Mouse (Mus musculus) neural tube, embryonic 11.5 days (tissue): ENCODE data around the gene Tex48. TPM values are rescaled to one million over a fixed set of nuclear protein-coding genes. Genes with fewer than 3 reads are reported as not detected.

Experiments used
- ATAC-seq: fragments of 200-750 bp; cut with Nextera tagmentation; 2 replicates; pipeline ENCODE4 v1.8.0; 2017; ENCODE audit warnings: moderate number of reproducible peaks, mild to moderate bottlenecking, moderate TSS enrichment, moderate library complexity; ENCODE audit not compliant: insufficient read depth, low FRiP score, low TSS enrichment
- DNase-seq: peaks from one replicate; pipeline ENCODE4 v3.0.0-alpha.2; 2015; ENCODE audit warnings: low spot score
- H3K27ac ChIP-seq: fragments of 300-500 bp; sonication (generic); 2 replicates; pipeline ENCODE4 v1.5.1; 2014; ENCODE audit warnings: low read depth, mild to moderate bottlenecking, low read length
- H3K27me3 ChIP-seq: fragments of 300-500 bp; sonication (generic); 2 replicates; pipeline ENCODE4 v1.6.1; 2014; ENCODE audit warnings: mild to moderate bottlenecking, low read length, mixed read lengths; ENCODE audit not compliant: control insufficient read depth, insufficient read depth
- H3K36me3 ChIP-seq: fragments of 300-500 bp; sonication (generic); 2 replicates; pipeline ENCODE4 v1.6.1; 2014; ENCODE audit warnings: mild to moderate bottlenecking, low read length, moderate library complexity, mixed read lengths; ENCODE audit not compliant: control insufficient read depth, insufficient read depth
- H3K4me1 ChIP-seq: fragments of 300-500 bp; sonication (generic); 2 replicates; pipeline ENCODE4 v1.6.1; 2014; ENCODE audit warnings: low read length, mixed read lengths; ENCODE audit not compliant: control insufficient read depth, insufficient read depth
- H3K4me2 ChIP-seq: fragments of 300-500 bp; sonication (generic); 2 replicates; pipeline ENCODE4 v1.6.1; 2014; ENCODE audit warnings: low read depth, mild to moderate bottlenecking, moderate library complexity
- H3K4me3 ChIP-seq: fragments of 300-500 bp; sonication (generic); 2 replicates; pipeline ENCODE4 v1.5.1; 2014; ENCODE audit warnings: low read depth, low read length
- H3K9ac ChIP-seq: fragments of 300-500 bp; sonication (generic); 2 replicates; pipeline ENCODE4 v1.6.1; 2014; ENCODE audit warnings: mild to moderate bottlenecking, low read length
- H3K9me3 ChIP-seq: fragments of 300-500 bp; sonication (generic); 2 replicates; pipeline ENCODE4 v1.6.1; 2016; ENCODE audit warnings: low read length; ENCODE audit not compliant: control insufficient read depth
- WGBS: fragments of 180-500 bp; shearing (Covaris S2); extraction: QIAGEN DNeasy Blood & Tissue Kit; methylation state at CpG from one replicate; pipeline ENCODE4 v1.1.7; 2014; 5-methylcytosine and 5-hydroxymethylcytosine counted together
- polyA plus RNA-seq: library from polyadenylated mRNA; unstranded; fragments of >200 nt; fragmentation: Nextera tagmentation; extraction: Ambion mirVana; gene quantifications from 2 replicates; pipeline ENCODE4 v1.2.1, GENCODE M21; 2014

Gene Tex48
- polyA plus RNA-seq, 1 experiment from 2014 or later, result not detected

GRCm38 (mm10) chr4:63605545-63605944 is 16.7 kb downstream of the Tex48 start:
- Histone ChIP-seq H3K4me1 (no peaks in the 10 kb centered on the region), H3K4me2 (no peak overlapping the region), H3K9ac (no peak overlapping the region), H3K27me3 (no peaks in the 10 kb centered on the region), H3K36me3 (no peaks in the 10 kb centered on the region), H3K4me3 (no peak overlapping the region), H3K27ac (no peak overlapping the region), H3K9me3 (no peaks in the 10 kb centered on the region)
- 89% methylated on average over 3 of the region's 3 CpGs for WGBS
- no peak for DNase-seq
- ATAC-seq, result no peak

DNA sequence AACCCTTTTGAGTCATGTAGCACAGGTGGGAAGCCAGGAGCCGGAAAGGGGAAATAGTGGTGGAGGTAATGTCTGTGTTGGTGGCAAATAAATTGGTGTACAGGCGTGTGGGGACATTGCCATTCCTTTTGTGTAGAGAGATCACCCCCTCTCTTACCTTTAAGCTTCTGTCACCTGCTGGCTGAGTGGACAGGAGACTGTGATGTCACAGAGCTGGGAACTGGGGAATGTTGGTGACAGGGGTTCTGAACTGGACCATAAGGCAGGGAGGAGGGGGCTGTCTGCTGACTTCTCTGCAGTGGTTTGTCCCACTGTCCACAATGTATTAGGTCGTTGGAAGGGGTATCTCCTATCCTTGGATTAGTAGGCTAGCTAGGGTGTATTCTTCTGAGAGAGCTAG is 17.3 kb downstream of the Tex48 start, which contains the start of gene Gm11213:
Gene Gm11213 (minus strand): TSS at position 317 of the 400 bp plus-strand sequence.
- 77% methylated on average over 3 of the region's 3 CpGs for WGBS
- no peaks in the 10 kb centered on the region for H3K27me3 ChIP-seq
- H3K9me3 ChIP-seq, result no peaks in the 10 kb centered on the region
- no peak for DNase-seq
- H3K4me3 ChIP-seq, result no peak within 1 kb of the TSS
- no peak within 1 kb of the TSS for H3K4me2 ChIP-seq
- ATAC-seq, result no peak
- no peaks in the 10 kb centered on the region for H3K4me1 ChIP-seq
- H3K9ac ChIP-seq, result no peak within 1 kb of the TSS
- no peak within 1 kb of the TSS for H3K27ac ChIP-seq
- no peaks in the 10 kb centered on the region for H3K36me3 ChIP-seq

DNA sequence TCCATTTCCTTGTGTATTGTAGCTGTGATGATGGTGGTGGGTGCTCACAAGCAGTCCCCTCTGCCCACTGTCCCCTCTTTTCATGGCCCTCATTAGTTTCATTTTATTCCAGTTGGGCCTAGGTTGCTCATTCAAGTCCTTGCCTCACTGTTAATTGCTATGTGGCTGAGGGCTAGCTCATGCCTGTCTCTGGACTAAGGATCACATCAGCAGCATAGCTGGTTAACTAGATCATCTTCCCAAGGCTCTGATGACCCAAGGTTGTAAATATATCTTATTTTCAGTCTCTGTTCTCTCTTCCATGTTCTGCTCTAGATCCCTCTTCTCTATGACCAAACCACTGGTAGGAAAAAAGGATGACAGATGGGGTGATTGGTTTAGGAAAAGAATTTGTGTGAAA is 21.0 kb downstream of the Tex48 start:
- Histone ChIP-seq H3K27ac (no peak overlapping the region), H3K27me3 (no peaks in the 10 kb centered on the region), H3K4me3 (no peak overlapping the region), H3K36me3 (no peaks in the 10 kb centered on the region), H3K4me1 (no peaks in the 10 kb centered on the region), H3K9ac (no peak overlapping the region), H3K4me2 (no peak overlapping the region), H3K9me3 (no peaks in the 10 kb centered on the region)
- ATAC-seq, result no peak
- no peak for DNase-seq

GRCm38 (mm10) chr4:63600786-63601185 is 21.4 kb downstream of the Tex48 start:
- Histone ChIP-seq H3K4me1 (no peaks in the 10 kb centered on the region), H3K27me3 (no peaks in the 10 kb centered on the region), H3K27ac (no peak overlapping the region), H3K9ac (no peak overlapping the region), H3K9me3 (no peaks in the 10 kb centered on the region), H3K4me3 (no peak overlapping the region), H3K36me3 (no peaks in the 10 kb centered on the region), H3K4me2 (no peak overlapping the region)
- WGBS, result 80% methylated on average over 6 of the region's 6 CpGs
- ATAC-seq, result no peak
- DNase-seq, result no peak

- H3K4me1 ChIP-seq, result no peaks in the 10 kb centered on the region
- ATAC-seq (no peak), DNase-seq (no peak)
- no peak overlapping the region for H3K4me3 ChIP-seq
- H3K36me3 ChIP-seq, result no peaks in the 10 kb centered on the region
- no peak overlapping the region for H3K4me2 ChIP-seq
- no peaks in the 10 kb centered on the region for H3K9me3 ChIP-seq
- H3K27ac ChIP-seq, result no peak overlapping the region
- WGBS, result 95% methylated on average over 4 of the region's 4 CpGs
- H3K9ac ChIP-seq, result no peak overlapping the region
- H3K27me3 ChIP-seq, result no peaks in the 10 kb centered on the region
Measured at GRCm38 (mm10) chr4:63596010-63596409, 26.2 kb downstream of the Tex48 start.

DNA sequence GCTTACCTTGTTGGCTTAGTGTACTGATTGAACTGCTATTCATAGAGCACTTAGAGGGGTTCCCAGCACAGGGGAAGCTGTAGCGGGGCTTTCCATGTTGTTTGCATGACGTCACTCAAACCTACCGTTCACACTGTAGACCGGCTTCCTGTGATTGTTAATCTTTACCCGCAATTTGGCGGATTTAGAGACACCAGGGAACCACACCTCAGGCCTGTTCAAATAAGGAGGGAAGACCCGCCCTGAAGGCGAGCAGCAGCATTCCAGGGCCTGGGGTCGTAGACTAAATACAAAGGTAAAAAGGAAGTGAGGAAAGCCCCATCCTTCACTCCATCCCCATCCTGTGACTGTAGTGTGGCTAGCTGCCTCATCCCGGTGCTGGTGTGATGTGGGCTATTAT is 27.0 kb downstream of the Tex48 start:
- DNase-seq, result no peak
- Histone ChIP-seq H3K4me3 (no peak overlapping the region), H3K9ac (no peak overlapping the region), H3K27ac (no peak overlapping the region), H3K4me2 (no peak overlapping the region), H3K36me3 (no peaks in the 10 kb centered on the region), H3K27me3 (no peaks in the 10 kb centered on the region), H3K9me3 (no peaks in the 10 kb centered on the region), H3K4me1 (no peaks in the 10 kb centered on the region)
- ATAC-seq, result no peak
- WGBS, result 82% methylated on average over 10 of the region's 10 CpGs

DNA sequence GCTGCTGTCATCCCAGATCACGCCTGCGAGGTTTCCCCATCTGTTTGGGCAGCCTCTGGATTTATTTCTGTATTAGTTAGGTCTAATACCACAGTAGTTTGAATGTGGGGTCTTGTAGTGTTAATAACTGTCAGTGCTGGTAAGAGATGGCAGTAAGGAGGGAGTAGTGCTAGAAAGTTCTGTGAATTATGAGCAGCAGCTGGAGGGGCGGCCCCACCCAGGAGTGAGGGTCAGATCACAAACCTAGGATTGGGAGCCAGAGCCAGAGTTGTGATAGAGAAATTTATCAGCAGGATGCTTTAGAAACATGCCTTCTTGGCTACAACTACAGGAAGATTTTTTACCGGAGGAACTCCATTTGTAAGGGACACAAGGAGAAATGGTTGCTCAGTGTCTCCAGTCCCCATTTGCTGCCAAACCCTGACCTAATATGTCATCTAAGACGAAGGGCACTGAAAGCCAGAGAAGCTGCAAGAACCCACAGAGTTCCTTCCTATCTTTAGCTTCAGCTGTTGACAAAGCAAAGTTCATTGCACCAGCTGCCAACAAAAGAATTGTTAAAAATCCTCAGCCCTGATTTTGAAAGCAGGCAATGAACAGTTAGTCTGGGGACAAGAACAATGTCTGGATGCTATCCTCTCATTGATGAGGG is 27.6 kb downstream of the Tex48 start:
- H3K4me2 ChIP-seq, result no peak overlapping the region
- no peaks in the 10 kb centered on the region for H3K36me3 ChIP-seq
- no peak overlapping the region for H3K9ac ChIP-seq
- 78% methylated on average over 5 of the region's 5 CpGs for WGBS
- H3K27ac ChIP-seq, result no peak overlapping the region
- no peaks in the 10 kb centered on the region for H3K4me1 ChIP-seq
- no peaks in the 10 kb centered on the region for H3K27me3 ChIP-seq
- no peaks in the 10 kb centered on the region for H3K9me3 ChIP-seq
- H3K4me3 ChIP-seq, result no peak overlapping the region
- DNase-seq, result no peak
- ATAC-seq, result no peak

GRCm38 (mm10) chr4:63590538-63590937 is 31.7 kb downstream of the Tex48 start:
- Histone ChIP-seq H3K27ac (no peak overlapping the region), H3K4me2 (no peak overlapping the region), H3K27me3 (no peaks in the 10 kb centered on the region), H3K4me1 (no peaks in the 10 kb centered on the region), H3K36me3 (no peaks in the 10 kb centered on the region), H3K9me3 (no peaks in the 10 kb centered on the region), H3K9ac (no peak overlapping the region), H3K4me3 (no peak overlapping the region)
- WGBS, result 90% methylated on average over 4 of the region's 4 CpGs
- DNase-seq (no peak), ATAC-seq (no peak)

GRCm38 (mm10) chr4:63589987-63590386 is 32.2 kb downstream of the Tex48 start:
- ATAC-seq (no peak), DNase-seq (no peak)
- H3K4me3 ChIP-seq, result no peak overlapping the region
- WGBS, result 92% methylated on average over 7 of the region's 7 CpGs
- no peaks in the 10 kb centered on the region for H3K27me3 ChIP-seq
- no peaks in the 10 kb centered on the region for H3K36me3 ChIP-seq
- no peaks in the 10 kb centered on the region for H3K9me3 ChIP-seq
- no peaks in the 10 kb centered on the region for H3K4me1 ChIP-seq
- no peak overlapping the region for H3K27ac ChIP-seq
- H3K9ac ChIP-seq, result no peak overlapping the region
- H3K4me2 ChIP-seq, result no peak overlapping the region
